Mouse (Mus musculus): ENCODE measurements around the gene Orai3. TPM values are rescaled to one million over a fixed set of nuclear protein-coding genes. Genes with fewer than 3 reads are reported as not detected.

Gene Orai3
- total and polyA plus RNA-seq, 3 experiments = 37.5 to 47.2 TPM; not detected in 1

GRCm38 (mm10) chr7:127759716-127760115 is 9.9 kb upstream of the Orai3 start (continued):
- TF ChIP-seq ETS1 (IDR thresholded peaks at IDR 0.05; ENCODE audit: low read depth, low read length) = peak; percentile 56

- peaks cover 0 to 17% of the 10 kb centered on the region in 2 experiments; a peak in 2 of 4 replicates for H3K36me3 ChIP-seq (ENCODE audit: control insufficient read depth in 1 of 2, insufficient read depth in 2 of 2, low read length in 2 of 2)
- H3K27ac ChIP-seq (ENCODE audit: control insufficient read depth, low read depth, low read length) = no peak overlapping the region
- H3K27me3 ChIP-seq (ENCODE audit: control insufficient read depth in 1 of 2, insufficient read depth in 2 of 2, low read length in 2 of 2) = no peaks in the 10 kb centered on the region
- H3K79me2 ChIP-seq (ENCODE audit: control insufficient read depth, insufficient read depth, low read length, poor library complexity) = no peaks in the 10 kb centered on the region
- TF ChIP-seq HCFC1 (IDR thresholded peaks at IDR 0.05; ENCODE audit: low read depth, low read length) (no peak), JUND (IDR thresholded peaks at IDR 0.05; ENCODE audit: low read depth, low read length) (no peak), KAT2A (conservative IDR thresholded peaks at IDR 0.05; ENCODE audit: low read depth, low read length) (no peak), ELF1 (IDR thresholded peaks at IDR 0.05; ENCODE audit: low read depth, low read length) (no peak)
- no peak overlapping the region for H3K4me3 ChIP-seq (ENCODE audit: control insufficient read depth in 1 of 2, insufficient read depth in 1 of 2, low read depth in 2 of 2, low read length in 2 of 2)
- DNase-seq (ENCODE audit: low read depth, low spot score) = no peak
- H3K9ac ChIP-seq (ENCODE audit: control insufficient read depth, low read depth, low read length, poor library complexity, severe bottlenecking) = no peak overlapping the region
- H3K9me3 ChIP-seq (replicated peaks; ENCODE audit: insufficient read depth, low read length) = no peaks in the 10 kb centered on the region
- H3K4me1 ChIP-seq (ENCODE audit: control insufficient read depth in 1 of 2, insufficient read depth in 2 of 2, low read length in 2 of 2) = peaks cover 13 to 22% of the 10 kb centered on the region in 2 experiments
Measured at GRCm38 (mm10) chr7:127760478-127760877, 9.1 kb upstream of the Orai3 start.

GRCm38 (mm10) chr7:127761026-127761425 is 8.6 kb upstream of the Orai3 start:
- Histone ChIP-seq H3K27me3 (ENCODE audit: control insufficient read depth in 1 of 2, insufficient read depth in 2 of 2, low read length in 2 of 2) (no peaks in the 10 kb centered on the region), H3K9me3 (replicated peaks; ENCODE audit: insufficient read depth, low read length) (no peaks in the 10 kb centered on the region), H3K36me3 (ENCODE audit: control insufficient read depth in 1 of 2, insufficient read depth in 2 of 2, low read length in 2 of 2) (peaks cover 0 to 17% of the 10 kb centered on the region in 2 experiments; a peak in 2 of 4 replicates), H3K9ac (ENCODE audit: control insufficient read depth, low read depth, low read length, poor library complexity, severe bottlenecking) (no peak overlapping the region), H3K4me3 (ENCODE audit: control insufficient read depth in 1 of 2, insufficient read depth in 1 of 2, low read depth in 2 of 2, low read length in 2 of 2) (no peak overlapping the region), H3K4me1 (ENCODE audit: control insufficient read depth in 1 of 2, insufficient read depth in 2 of 2, low read length in 2 of 2) (peaks cover 13 to 22% of the 10 kb centered on the region in 2 experiments), H3K27ac (ENCODE audit: control insufficient read depth, low read depth, low read length) (no peak overlapping the region), H3K79me2 (ENCODE audit: control insufficient read depth, insufficient read depth, low read length, poor library complexity) (no peaks in the 10 kb centered on the region)
- peak; percentile 73 for DNase-seq (ENCODE audit: low read depth, low spot score)
- TF ChIP-seq RCOR1 (IDR thresholded peaks at IDR 0.05; ENCODE audit: low read depth, low read length) = no peak
- no peak for TF ChIP-seq JUND (IDR thresholded peaks at IDR 0.05; ENCODE audit: low read depth, low read length)
- TF ChIP-seq CHD2 (IDR thresholded peaks at IDR 0.05; ENCODE audit: low read length) = no peak
- no peak for TF ChIP-seq ZKSCAN1 (IDR thresholded peaks at IDR 0.05; ENCODE audit: low read depth, low read length)
- no peak for TF ChIP-seq ELF1 (IDR thresholded peaks at IDR 0.05; ENCODE audit: low read depth, low read length)
- no peak for TF ChIP-seq MAFK (IDR thresholded peaks at IDR 0.05; ENCODE audit: borderline replicate concordance, low read depth, low read length)
- no peak for TF ChIP-seq TCF12 (IDR thresholded peaks at IDR 0.05; ENCODE audit: low read depth, low read length)
- no peak for TF ChIP-seq MAZ (IDR thresholded peaks at IDR 0.05; ENCODE audit: low read depth, low read length)
- TF ChIP-seq ZC3H11A (IDR thresholded peaks at IDR 0.05; ENCODE audit: low read depth, low read length) = peak; percentile 57
- TF ChIP-seq MXI1 (IDR thresholded peaks at IDR 0.05; ENCODE audit: low read depth, low read length) = no peak
- no peak for TF ChIP-seq USF1 (IDR thresholded peaks at IDR 0.05; ENCODE audit: low read depth, low read length)
- peak; percentile 74 for TF ChIP-seq SMC3 (IDR thresholded peaks at IDR 0.05; ENCODE audit: low read depth, low read length)
- TF ChIP-seq UBTF (IDR thresholded peaks at IDR 0.05; ENCODE audit: borderline replicate concordance, insufficient read depth, low read depth, low read length) = no peak
- TF ChIP-seq MYB (IDR thresholded peaks at IDR 0.05; ENCODE audit: low read depth, low read length) = no peak
- no peak for TF ChIP-seq E2F4 (IDR thresholded peaks at IDR 0.05; ENCODE audit: borderline replicate concordance, low read depth, low read length)
- no peak for TF ChIP-seq TAL1 (IDR thresholded peaks at IDR 0.05; ENCODE audit: low read length)
- no peak for TF ChIP-seq ZMIZ1 (IDR thresholded peaks at IDR 0.05; ENCODE audit: low read depth, low read length)
- no peak for TF ChIP-seq POLR2AphosphoS5 (IDR thresholded peaks at IDR 0.05; ENCODE audit: borderline replicate concordance, low read depth, low read length)
- no peak for TF ChIP-seq POLR2A (IDR thresholded peaks at IDR 0.05; ENCODE audit: control insufficient read depth in 1 of 2, insufficient read depth in 1 of 2, low read depth in 1 of 2, low read length in 2 of 2, poor library complexity in 1 of 2)
- TF ChIP-seq EP300 (IDR thresholded peaks at IDR 0.05; ENCODE audit: low read depth in 1 of 2, low read length in 2 of 2) = no peak
- no peak for TF ChIP-seq MAX (IDR thresholded peaks at IDR 0.05; ENCODE audit: low read length)
- peak; percentile 81 for TF ChIP-seq RAD21 (IDR thresholded peaks at IDR 0.05; ENCODE audit: low read depth, low read length)
- TF ChIP-seq TBP (IDR thresholded peaks at IDR 0.05; ENCODE audit: low read depth, low read length) = no peak
- no peak for TF ChIP-seq GABPA (IDR thresholded peaks at IDR 0.05; ENCODE audit: low read depth, low read length)
- TF ChIP-seq CHD1 (IDR thresholded peaks at IDR 0.05; ENCODE audit: low read depth, low read length) = no peak
- TF ChIP-seq MYC (IDR thresholded peaks at IDR 0.05; ENCODE audit: low read depth, low read length) = no peak
- no peak for TF ChIP-seq MEF2A (IDR thresholded peaks at IDR 0.05; ENCODE audit: extremely low read depth, insufficient replicate concordance, low read depth, low read length, poor library complexity, severe bottlenecking)
- peak; percentile 84 to 95 (median 93) for TF ChIP-seq CTCF (IDR thresholded peaks at IDR 0.05 in 2 of 3, conservative IDR thresholded peaks at IDR 0.05 in 1 of 3; ENCODE audit: control insufficient read depth in 1 of 3, insufficient read depth in 1 of 3, low read depth in 2 of 3, low read length in 3 of 3, poor library complexity in 1 of 3, severe bottlenecking in 1 of 3)
